Mouse (Mus musculus): ENCODE measurements around the gene 1190005I06Rik. TPM values are rescaled to one million over a fixed set of nuclear protein-coding genes. Genes with fewer than 3 reads are reported as not detected.

The 1190005I06Rik gene
- total RNA-seq, 2 experiments from 2014 or later: 0.77 to 1.0 TPM

GRCm38 (mm10) chr8:120565151-120565711 is 82.2 kb downstream of the 1190005I06Rik start:
- DNase-seq: no peak
- Histone ChIP-seq H3K4me3 (no peak overlapping the region), H3K27ac (peak overlapping the region; percentile 20; the same call in 1 of the 2 replicates)
- TF ChIP-seq CTCF (IDR thresholded peaks at IDR 0.05): no peak
- intact Hi-C loops (cut with DNase I): no loop called here

- H3K27ac ChIP-seq: peak overlapping the region; percentile 71
- no peak; the same call in 1 of the 2 replicates for TF ChIP-seq CTCF (IDR thresholded peaks at IDR 0.05)
- intact Hi-C loops (cut with DNase I): no loop called here
- H3K4me3 ChIP-seq: peak overlapping the region; percentile 42
- DNase-seq: peak; percentile 87
Observed at GRCm38 (mm10) chr8:120563851-120564837, 83.3 kb downstream of the 1190005I06Rik start.

- H3K27ac ChIP-seq: peak overlapping the region; percentile 71
- no peak for DNase-seq
- H3K4me3 ChIP-seq: peak overlapping the region; percentile 42
- intact Hi-C loops (cut with DNase I): no loop called here
- TF ChIP-seq CTCF (IDR thresholded peaks at IDR 0.05): no peak
Observed at GRCm38 (mm10) chr8:120563348-120563724, 84.1 kb downstream of the 1190005I06Rik start.

- DNase-seq: no peak
- intact Hi-C loops (cut with DNase I): no loop called here
- Histone ChIP-seq H3K27ac (peak overlapping the region; percentile 71), H3K4me3 (no peak overlapping the region)
- TF ChIP-seq CTCF (IDR thresholded peaks at IDR 0.05): no peak
Observed at GRCm38 (mm10) chr8:120562680-120563347, 84.6 kb downstream of the 1190005I06Rik start.

GRCm38 (mm10) chr8:120561539-120562435 is 85.6 kb downstream of the 1190005I06Rik start:
- no peak for DNase-seq
- Histone ChIP-seq H3K4me3 (no peak overlapping the region), H3K27ac (peak overlapping the region; percentile 24; the same call in 1 of the 2 replicates)
- intact Hi-C loops (cut with DNase I): no loop called here
- TF ChIP-seq CTCF (IDR thresholded peaks at IDR 0.05): peak; percentile 55

GRCm38 (mm10) chr8:120560535-120560934 is 86.9 kb downstream of the 1190005I06Rik start:
- Histone ChIP-seq H3K27ac (no peak overlapping the region), H3K4me3 (no peak overlapping the region)
- no peak for DNase-seq
- intact Hi-C loops (cut with DNase I): no loop called here
- no peak for TF ChIP-seq CTCF (IDR thresholded peaks at IDR 0.05)

- Histone ChIP-seq H3K4me3 (no peak overlapping the region), H3K27ac (0 out of 2 replicates have a peak overlapping the region, but pooled peaks have one; percentile 1)
- TF ChIP-seq CTCF (IDR thresholded peaks at IDR 0.05): no peak
- DNase-seq: no peak
- intact Hi-C loops (cut with DNase I): no loop called here
Observed at GRCm38 (mm10) chr8:120559654-120560053, 87.8 kb downstream of the 1190005I06Rik start.

Other genes starting within 250 kb of the 1190005I06Rik start
- under 1 TPM; 0.36 to 0.67 TPM for gene Gins2, start 58.3 kb downstream of the 1190005I06Rik start, total RNA-seq (2021)
- not detected for gene Gm27021, start 20.4 kb upstream of the 1190005I06Rik start, total RNA-seq (2021)
- gene Cox4i1, start 20.6 kb upstream of the 1190005I06Rik start, total RNA-seq (2021): 1,000 to 10,000 TPM; 1,376 to 1,812 TPM
- 10 to 100 TPM; 22.2 to 25.6 TPM for gene Emc8, start 20.9 kb upstream of the 1190005I06Rik start, total RNA-seq (2021)
- gene Irf8, start 88.7 kb upstream of the 1190005I06Rik start, total RNA-seq (2021): 10 to 100 TPM in 1 of 2 experiments, 1 to 10 TPM in 1; 4.8 to 11.2 TPM

Data from gastrocnemius, adult 2 months (tissue).